Mouse (Mus musculus) R1 (cell line): ENCODE data around the gene Hdac5.

ENCODE experiments used
- DNase-seq: peaks from one replicate; pipeline ENCODE4 v3.0.0-alpha.2; 2018; ENCODE audit warnings: low read depth, low spot score

The Hdac5 gene

DNA sequence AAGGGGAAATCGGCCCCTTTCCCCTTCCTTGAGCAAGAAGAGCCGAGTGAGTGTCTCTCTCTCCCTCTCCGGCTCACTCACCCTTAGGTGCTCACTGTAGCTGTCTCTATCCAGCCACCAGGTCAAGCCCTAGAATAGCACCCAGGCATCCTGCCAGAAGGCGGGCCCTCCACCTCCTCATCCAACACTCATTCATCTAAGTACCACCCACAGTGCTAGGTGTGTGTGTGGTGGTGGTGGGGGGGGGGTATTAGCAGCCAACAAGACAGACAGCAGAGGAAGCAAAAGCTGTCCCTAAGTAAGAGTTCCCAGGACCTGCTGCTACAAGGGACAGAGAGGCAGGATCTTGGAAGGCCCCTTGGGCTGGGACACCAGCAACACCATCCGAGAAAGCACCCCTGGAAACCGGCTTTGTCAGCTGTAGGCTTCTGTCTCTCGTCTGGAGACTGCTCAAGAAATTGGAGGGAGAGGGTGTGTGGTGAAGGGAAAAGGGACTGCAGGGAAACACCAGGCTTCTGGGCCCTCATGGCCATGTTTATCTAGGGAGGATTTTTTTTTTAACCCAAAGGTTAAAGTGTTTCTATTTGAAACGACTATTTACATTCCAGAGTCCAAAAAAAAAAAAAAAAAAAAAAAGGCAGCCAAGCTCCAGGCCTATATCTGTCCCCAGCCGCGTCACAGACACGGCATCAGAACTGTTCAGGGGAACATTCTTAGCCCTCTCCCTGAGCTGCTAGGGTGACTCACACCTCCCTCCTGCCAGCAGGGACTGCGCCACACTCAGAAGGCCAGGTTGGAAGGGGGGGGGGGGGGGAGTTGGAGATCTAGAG is 13.7 kb downstream of the Hdac5 start:
- no peak for DNase-seq

DNA sequence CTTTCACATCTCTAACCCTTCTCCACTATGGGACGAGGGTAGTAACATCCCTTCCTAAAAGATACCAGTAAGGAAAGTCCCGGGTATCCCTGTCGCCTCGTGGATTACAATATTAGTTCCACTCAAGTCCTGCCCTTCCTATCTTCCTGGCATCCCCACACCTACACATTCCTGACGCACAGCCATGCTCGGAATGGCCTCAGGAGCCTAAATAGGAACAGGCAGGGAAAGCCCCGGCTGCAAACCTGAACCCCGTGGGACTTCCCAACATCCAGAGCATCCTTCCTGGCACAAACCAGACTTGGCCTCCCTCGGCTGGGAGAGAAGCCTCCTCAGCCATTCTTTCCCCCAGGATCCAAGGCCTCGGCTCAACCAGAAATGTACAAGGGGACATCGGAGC is 14.5 kb downstream of the Hdac5 start:
- no peak for DNase-seq

DNA sequence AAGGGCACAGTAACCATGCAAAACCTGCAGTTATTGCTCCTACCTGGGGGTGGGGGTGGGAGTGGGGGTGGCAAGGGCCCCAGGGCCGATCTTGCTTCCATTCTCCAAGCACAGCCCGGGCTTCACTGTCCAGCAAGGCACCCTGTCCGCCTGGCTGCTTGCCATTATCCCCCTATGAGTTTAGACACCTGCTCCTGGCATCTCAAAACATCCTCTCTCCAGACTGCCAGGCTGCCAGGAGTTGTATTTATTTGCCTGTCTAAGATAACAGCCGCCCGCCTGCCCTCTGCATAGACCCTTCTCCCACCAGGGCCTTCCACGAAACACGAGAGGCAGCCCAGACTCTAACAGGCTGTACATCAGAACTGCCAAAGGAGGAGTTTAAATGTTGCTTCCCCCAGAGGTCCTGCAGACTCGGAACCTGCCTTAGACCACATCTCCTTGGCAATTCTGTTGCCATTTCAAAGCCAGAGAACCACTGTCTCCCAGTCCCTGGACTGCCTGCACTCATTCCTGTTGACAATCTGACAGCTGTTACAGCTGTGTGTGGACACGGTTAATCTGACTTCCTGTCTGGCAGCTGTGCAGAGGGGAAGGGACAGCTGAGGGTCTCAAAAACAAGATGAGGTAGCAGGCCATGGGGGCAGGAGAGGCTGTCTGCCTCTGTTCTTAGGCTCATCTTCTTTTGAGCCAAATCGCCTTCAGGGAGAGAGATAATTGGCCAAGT is 15.4 kb downstream of the Hdac5 start:
- no peak for DNase-seq

DNA sequence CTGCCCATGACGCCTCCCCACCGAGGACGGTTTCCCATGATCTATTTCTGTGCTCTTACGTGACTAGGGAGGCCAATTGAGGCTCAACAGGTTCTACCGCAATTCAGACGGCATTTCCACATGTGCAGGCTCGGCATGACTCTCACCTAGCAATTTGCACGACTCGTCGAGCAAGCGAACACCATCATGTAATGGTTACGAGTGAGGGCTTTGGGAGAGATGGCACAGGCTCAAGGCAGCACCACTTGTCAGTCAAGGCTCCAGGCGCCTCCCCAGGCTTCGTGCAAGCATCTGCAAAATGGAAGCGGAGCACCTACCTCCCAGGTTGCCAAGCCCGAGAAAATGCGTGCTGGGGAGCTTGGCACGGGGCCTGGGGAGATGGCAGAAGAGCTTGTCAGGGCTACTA is 18.0 kb downstream of the Hdac5 start:
- no peak for DNase-seq

DNA sequence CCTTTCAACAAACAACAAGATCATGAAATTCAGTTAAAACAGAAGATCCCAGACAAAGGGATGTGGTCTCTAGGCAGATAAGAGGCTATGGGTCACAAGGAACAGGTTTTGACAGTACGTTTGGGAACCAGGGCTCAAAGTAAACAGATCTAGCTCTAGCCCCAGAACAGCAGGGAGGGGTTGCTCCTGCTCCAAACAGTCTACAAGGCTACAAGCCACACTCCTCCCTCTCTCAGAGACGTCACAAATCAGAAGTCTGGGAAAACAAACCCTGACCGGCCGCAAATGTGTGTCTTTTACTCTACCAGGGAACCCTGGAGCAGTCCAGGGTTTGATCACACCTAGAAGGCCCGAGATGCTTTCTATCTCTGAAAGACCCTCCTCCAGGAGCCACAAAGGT is 19.0 kb downstream of the Hdac5 start:
- DNase-seq: no peak

DNA sequence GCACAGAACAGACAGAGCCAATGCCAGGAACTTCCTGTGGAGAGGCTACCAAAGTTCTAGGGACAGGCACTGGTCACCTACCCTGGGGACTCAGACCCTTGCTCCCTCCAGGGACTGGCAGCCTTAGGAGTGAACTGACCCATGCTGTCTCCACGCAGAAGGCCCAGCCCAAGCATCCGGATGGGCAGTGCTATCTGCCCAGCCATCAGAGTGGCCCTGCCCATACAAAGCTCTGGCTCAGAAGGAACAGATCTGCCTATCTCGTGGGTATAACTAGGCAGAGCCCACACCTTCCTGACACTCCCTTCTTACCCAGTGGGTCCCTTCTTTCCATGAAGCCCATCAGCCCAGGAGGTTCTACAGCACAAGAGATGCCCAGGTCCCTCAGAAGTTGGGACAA is 19.8 kb downstream of the Hdac5 start:
- DNase-seq: no peak

DNA sequence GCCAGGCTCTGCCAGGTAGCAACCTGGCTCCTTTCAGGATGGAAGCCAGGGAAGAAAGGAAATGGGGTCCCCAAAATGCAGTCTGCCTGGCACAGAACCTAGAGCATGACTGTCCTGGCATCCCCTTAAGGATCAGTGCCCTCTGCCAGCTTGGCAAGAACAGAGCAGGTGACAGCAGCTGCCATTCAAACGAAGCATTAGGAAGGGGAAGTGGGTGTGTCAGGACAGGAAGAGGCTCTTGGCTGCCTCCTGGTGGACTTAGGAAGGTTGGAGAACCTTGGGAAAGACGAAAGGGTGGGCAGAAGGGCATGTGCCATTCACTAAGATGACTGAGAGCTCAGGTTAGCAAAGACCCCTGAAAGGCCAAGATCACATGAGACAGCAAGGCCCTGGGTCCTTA is 20.2 kb downstream of the Hdac5 start:
- peak; percentile 56 for DNase-seq

DNA sequence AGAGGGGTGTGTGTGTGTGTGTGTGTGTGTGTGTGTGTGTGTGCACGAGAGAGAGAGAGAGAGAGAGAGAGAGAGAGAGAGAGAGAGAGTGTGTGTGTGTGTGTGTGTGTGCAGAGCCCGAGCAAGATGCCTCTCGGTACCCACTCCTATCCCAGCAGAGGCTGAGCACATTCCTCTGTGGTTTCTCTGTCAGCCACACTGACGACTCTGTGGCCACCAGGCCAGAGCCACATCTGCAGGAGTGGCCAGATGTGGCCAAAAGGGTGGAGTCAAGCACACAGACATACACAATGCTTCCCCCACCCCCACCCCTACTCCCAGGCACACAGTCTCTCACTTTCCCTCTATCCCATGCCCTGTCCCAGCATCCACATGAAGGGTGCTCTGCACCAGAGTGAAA is 21.1 kb downstream of the Hdac5 start:
- no peak for DNase-seq

DNA sequence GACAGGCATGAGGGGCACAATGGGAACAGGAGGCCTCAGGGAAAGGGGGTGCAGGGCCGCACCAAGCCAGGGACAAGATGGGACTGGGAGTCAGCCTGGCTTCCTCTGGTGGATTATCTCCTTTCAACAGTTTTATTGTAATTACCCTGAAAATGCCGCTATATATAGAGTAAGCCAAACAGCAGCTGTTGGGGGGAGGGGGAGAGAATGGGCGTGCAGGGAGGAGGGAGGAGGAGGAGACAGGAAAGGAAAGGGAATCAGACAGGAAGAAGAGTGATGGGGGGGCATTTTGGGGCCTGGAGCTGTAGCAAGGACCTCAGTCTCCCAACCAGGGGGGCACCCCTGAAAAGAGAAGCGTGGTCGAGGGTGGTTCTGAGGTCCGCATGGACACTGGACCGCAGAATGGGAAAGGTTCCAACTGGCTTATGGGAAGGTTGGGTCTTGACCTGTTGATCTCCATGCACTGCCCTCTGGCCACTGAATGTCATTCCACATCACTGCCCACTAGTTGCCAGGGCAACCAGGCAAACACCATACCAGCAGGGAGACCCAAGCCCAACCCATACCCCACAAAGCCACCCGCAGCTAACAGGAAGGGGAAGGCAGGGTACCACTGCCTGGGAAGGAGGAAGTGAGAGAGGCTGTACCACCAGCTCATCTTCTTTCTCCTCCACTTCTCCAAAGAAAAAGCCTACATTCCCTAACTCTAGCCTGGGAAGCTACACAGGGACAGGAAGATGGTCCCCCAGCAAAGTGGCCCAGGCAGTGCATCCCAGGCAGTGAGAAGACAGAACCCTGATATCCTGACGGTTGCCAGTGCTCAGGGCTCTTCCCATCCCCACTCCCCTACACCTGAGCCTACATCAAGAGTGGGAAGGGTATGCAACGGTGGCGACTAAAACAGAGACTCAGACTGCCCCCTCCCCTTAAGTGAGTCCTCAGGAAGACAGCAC is 21.9 kb downstream of the Hdac5 start:
- DNase-seq: no peak

DNA sequence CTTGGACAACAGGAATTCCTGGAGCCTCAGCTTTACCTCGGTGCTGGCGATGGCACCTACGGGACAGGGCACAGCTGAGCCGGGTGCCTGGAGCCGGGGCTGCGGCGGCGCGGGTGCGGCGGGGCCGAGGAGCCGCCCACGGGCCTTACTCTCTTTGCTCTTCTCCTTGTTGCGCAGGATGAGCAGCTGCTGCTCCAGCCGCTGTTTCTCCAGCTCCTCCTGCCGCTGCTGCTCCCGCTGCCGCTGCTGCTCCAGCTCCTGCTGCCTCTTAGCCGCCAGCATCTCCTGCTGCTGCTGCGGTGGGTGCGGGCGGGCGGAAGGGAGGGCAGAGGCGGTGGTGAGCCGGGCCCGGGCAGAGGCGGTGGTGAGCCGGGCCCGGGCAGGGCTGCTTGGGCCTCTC is 23.5 kb downstream of the Hdac5 start:
- DNase-seq: no peak

DNA sequence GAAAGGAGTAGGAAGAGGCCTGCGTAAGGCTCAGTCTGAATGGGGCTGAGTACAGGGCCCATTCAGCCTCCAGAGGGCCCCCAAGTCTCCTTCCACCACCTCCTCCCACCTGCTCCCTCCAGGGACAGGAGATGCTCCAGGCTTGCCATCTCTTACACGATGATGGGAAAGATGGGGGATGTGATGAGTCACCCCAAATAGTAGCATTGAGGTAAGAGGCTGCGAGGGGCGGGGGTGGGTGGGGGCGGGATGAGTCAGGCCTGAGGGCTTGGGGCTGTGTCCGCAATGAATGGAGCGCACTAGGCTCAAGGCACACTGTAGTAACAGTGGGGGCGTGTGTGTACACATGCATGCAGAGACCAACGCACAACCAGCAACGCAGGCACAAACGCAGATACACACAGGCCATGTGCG is 28.6 kb downstream of the Hdac5 start:
- DNase-seq: peak; percentile 33

DNA sequence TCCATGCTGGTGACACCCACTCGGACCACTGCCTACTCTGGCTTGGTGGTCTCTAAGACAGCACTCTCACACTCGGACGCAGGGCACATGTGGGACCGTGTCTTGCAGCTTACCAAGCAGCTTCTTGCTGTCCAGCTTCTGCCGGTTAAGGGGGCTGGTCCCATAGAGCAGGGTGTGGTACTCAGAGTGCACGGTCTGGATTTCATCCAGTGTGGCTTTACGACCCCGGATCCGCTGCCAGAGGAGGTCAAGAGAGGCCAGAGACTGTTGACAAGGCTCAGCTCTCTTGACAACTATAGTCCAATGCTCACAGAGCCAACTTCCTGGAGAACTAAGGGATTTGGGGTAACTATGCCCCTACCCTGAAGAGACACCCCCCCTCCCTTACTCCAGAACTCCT is 30.1 kb downstream of the Hdac5 start:
- no peak for DNase-seq

DNA sequence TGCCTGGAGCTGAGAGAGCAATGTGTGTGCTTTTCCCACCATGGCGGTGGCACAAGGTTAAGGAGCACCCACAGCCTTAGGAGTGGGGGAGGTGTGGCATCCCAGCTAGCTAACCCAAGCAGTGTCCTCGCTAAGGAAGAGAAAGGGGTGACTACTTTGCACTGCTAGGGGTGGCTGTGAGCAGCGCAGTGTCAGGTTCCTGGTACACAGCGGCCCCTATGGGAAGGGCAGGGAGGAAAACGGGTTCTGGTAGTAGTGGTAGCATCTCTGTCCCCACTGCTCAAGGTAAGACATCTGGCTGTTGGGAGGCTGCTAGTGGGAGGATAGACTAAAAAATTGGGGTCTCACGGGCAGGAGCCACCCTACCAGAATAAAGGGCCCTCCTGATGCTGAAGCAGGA is 31.7 kb downstream of the Hdac5 start:
- no peak for DNase-seq

DNA sequence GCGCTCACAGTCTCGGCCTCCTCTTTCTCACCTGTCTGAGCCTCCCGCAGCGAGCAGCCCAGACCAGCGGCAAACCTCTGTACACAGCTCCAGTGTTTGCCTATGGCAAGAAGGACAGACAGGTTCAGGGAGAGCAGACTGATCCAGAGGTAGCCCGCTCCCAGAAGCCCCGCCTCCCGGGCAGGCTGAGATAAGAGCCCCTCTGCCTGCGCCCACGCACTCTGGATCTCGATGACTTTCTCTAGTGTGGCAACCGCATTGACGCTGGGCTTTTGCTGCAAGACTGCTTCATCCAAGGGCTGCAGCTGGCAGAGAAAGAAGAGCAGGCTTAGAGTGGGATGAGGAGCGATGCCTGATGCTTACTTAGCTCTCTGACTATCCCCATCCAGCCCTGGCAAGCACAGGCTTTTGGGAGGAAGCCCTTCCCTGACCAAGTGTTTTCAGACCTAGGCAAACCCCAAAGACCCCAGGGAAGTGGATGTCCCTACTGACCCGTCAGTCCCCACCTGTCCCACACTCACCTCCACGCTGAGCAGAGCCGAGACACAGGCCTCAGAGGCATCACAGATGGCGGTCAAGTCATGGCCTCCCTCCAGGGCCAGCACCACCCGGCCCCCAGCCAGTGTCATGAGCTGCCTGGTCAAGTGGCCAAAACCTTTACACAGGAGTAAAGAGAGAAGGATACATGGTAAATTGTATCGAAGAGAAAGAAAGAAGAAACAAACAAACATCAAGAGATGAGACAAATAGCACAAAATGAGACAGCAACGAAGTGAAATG is 33.8 kb downstream of the Hdac5 start:
- no peak for DNase-seq

DNA sequence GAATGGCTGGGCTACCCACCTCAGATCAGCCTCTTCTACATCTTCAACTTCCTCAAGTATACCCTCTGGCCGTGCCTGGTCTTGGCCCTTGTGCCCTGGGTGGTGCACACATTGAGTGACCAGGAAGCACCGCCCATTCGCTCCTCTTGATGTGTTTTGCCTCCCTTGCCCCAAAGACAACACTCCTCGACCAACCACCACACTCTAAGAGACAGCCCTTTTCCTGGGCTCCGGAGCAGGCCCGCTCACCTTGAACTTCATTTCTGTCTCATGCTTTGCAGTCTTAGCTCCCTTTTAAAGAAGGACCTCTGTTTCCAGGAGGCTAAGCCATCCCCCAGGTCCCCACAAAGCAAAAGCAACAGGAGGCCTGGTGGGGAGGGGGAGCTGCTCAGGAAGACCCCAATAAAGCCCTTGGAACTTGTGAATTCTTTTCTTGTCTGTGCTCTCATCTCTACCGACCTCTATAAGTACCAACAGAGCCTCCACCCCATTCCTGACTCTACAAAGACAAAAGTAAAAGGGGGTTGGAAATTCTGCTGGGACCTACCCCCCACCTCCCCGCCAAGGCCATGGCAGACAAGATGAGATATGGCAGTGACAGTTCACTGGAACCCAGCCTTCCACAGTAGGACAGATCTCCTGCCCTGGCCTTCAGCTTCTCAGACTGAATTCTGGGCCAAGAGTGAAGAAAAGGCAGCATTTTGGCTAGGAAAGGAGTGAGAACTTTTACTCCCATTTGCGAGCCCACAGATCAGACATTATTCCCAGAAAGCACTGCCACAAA is 36.1 kb downstream of the Hdac5 start:
- no peak for DNase-seq

DNA sequence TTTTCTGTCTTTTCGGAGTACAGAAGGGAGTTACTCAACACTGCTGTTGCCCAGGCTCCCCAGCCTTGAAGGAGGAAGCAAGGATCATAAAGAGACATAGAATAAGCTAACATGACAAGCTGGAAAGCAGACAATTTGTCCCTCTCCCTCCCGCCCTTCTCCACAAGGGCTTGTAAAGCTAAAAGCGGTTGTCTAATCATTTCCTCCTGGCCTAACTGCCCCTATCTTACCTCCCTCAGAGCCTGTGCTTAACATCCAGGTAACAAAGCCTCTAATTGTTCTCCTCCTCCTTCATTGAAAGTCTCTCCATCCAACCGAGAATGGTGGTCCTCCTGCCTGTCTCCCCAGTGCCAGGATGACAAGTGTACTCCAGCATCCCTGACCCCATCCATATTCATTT is 39.1 kb downstream of the Hdac5 start:
- no peak for DNase-seq

DNA sequence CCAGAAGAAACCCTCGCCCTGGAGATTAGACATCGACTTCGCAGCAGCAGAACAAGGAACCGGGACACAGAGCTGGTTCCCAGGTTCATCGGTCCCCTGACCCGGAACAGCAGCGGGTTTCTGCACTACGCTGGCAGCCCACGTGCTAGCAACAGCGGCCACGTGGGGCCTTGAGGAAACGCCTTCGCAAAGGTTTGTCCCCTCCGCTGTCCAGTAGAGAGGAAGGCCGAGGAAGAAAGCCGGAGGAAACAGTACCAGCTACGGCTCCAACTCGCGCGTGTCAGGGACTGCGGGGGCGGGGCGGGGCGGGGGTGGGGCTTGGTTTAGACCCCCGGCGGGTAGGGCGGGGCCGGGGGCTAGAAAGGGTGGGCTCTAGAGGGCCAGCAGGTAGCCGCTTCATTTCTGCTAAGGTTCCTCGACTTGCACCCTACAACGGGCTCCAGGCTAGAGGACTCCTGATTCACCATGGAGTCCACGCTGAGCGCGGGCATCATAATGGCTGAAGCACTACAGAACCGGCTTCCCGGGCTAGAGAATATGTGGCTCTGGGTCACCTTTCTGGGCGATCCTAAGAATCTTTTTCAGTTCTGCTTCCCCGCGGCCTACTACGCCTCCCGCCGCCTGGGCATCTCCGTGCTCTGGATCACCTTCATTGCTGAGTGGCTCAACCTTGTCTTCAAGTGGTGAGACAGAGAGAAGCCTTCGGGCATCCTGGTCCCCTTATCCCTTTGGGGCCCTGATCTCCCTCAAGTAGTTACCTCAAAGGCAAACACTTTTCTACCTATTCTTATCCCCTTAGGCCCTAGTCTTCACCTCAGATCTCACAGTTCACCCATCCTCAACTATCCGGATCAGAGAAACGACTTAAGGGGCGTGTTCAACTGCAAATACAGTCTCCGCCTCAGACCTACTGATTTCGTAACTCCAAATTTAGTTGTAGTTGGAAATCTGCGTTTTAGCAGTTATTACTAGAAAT is 40.2 kb downstream of the Hdac5 start, which contains the start of gene G6pc3:
G6pc3 (plus strand) TSS at position 160 of the 976 bp plus-strand sequence.
- DNase-seq: peak; percentile 84

DNA sequence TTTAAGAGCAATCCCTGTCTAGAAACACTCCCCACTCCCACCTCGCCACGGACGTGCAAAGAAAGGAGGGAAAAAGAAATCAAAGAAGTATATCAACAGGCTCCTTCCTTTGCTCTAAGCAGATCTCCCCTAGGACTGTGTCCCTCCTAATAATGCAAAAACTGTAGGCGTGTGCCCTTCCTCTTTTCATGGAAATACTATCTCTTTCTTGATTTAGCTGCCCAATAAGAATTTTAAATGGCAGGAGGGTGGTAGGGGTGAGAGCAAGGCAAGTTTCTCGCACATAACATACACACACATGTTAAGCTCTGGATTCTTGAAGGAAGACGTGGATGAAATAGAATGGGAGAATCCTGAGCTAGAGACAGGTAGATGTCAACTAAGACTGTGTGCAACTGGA is 41.0 kb downstream of the Hdac5 start:
- DNase-seq: no peak

DNA sequence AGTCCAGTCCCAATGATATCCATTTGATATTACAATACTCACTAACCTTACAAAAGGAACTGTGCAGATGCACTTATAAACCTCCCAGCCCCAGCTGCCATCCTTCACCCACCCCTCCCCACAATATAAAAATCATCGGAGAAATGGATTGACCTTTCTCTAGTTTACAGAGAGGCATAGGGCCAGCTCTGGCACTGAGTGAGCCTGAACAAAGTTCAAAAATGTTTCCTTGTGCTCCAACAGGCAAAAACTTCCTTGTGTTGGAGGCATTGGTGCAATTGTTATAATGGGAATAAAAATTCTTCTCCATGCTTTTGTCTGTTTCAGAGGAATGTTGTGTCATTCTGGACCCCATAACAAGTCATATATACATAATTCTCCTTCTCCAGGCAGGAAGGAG is 43.7 kb downstream of the Hdac5 start:
- no peak for DNase-seq
